Mouse (Mus musculus) urinary bladder, postnatal 0 days (tissue): Measurements from ENCODE around the gene Mnt. TPM values are rescaled to one million over a fixed set of nuclear protein-coding genes. Genes with fewer than 3 reads are reported as not detected.

Experiments
- microRNA-seq: library from miRNA; unstranded; fragments of <30 nt; microRNA quantifications from one replicate; pipeline ENCODE4, GENCODE M21; 2016
- polyA plus RNA-seq: library from polyadenylated mRNA; unstranded; fragments of >200 nt; fragmentation: Nextera tagmentation; extraction: Ambion mirVana; gene quantifications from 2 replicates; pipeline ENCODE4 v1.2.1, GENCODE M21; 2015

Gene Mnt
- 3.2 and 3.3 TPM in 2 replicates for polyA plus RNA-seq

DNA sequence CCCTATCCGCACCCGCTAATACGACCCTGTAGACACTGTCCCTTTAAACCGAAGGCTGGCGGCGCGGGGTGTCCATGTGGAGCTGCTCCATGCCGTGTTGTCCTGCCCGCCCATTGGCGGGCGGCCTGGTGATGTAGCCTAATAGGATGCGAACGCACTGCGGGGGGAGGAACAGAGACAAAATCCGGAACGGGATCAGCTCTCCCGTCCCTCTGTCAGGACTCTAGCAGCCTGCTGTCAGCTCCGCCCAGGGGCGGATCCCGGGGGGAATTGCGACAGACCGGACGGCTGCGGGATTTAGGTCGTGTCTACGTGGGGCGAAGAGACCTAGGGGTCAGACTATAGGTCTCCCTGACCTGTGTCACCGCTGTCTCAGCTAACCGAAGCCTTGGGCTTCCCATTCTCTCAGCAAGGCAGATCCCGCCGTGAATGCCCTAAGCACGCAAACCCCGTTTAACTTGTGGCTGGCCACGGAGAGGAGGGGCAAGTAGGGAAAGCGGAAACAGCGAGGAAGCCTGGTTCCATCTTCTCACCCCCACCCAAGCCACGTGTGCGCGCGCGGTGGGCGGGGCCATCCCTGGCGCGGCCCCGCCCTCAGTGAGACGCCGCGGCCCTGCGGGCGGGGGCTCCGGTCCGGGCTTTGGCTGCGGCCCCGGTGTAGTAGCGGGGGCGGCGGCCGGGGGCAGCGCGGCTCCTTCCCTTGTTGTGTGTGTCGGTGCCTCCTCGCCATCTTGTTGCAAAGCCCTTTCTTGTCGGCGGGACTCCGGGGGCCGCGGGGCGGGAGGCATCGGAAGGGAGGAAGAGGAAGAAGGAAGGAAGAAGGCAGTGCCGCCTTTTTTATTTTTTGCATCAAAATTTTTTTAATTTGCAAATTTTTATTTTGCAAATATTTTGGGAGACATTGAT lies at the start of gene Mnt:
Gene Mnt, plus strand, starts transcription at position 665 of the 906 bp plus-strand sequence.

Small RNA genes within 50 kb of the gene (microRNA-seq; reads per million reads assigned to microRNA genes)
- gene Mir6926 = not detected

Other genes with a start within 250 kb of the Mnt start
- gene Rap1gap2, start 220.0 kb upstream of the Mnt start, polyA plus RNA-seq = 7.8 and 9.3 TPM in 2 replicates
- gene Ccdc92b, start 211.3 kb upstream of the Mnt start, polyA plus RNA-seq = 0.18 and 0.35 TPM in 2 replicates
- 18.0 and 19.0 TPM in 2 replicates for gene Cluh, start 181.4 kb upstream of the Mnt start, polyA plus RNA-seq
- 40.7 and 53.3 TPM in 2 replicates for gene Pafah1b1, start 106.2 kb upstream of the Mnt start, polyA plus RNA-seq
- 15.9 and 16.2 TPM in 2 replicates for gene Mettl16, start 60.1 kb upstream of the Mnt start, polyA plus RNA-seq
- 2.7 and 3.3 TPM in 2 replicates for gene Sgsm2, start 66.1 kb downstream of the Mnt start, polyA plus RNA-seq
- gene Tsr1, start 67.2 kb downstream of the Mnt start, polyA plus RNA-seq = 27.0 and 30.3 TPM in 2 replicates
- 6.3 and 6.7 TPM in 2 replicates for gene Smg6, start 94.9 kb downstream of the Mnt start, polyA plus RNA-seq
- gene Srr, start 95.0 kb downstream of the Mnt start, polyA plus RNA-seq = 12.0 and 13.5 TPM in 2 replicates